Mouse (Mus musculus): ENCODE measurements around the gene Olfr651. TPM values are rescaled to one million over a fixed set of nuclear protein-coding genes. Genes with fewer than 3 reads are reported as not detected.

Olfr651 gene
- polyA plus RNA-seq, 1 experiment: not detected

DNA sequence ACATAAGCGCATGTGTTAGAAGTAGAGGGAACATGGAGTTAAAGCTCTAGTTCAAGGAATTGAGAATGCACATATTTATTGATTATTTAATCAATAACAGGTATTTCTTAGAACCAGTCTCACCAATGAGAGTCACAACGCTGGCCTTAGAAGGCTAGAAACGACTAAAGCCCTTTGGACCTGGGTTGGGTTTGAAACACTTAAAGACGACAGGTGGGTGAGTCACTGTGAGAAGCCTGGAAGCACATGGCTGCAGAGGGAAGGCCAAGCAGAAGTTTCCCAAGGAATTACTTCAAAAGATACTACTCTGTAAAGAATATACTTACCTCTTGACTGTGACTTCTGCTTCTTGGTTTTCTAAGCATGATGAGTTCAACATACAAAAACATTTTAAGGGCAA is 30.9 kb downstream of the Olfr651 start:
- peaks cover 5% of the 10 kb centered on the region; the same call in 1 of the 2 replicates for H3K4me1 ChIP-seq (ENCODE audit: control insufficient read depth, insufficient read depth, insufficient read length, low read length)
- no peak overlapping the region for H3K4me3 ChIP-seq (ENCODE audit: low read depth, low read length)
- no peaks in the 10 kb centered on the region for H3K36me3 ChIP-seq (ENCODE audit: control insufficient read depth, insufficient read depth, low read length)
- H3K27ac ChIP-seq (ENCODE audit: insufficient read depth, low read depth, low read length): peak overlapping the region; percentile 95
- H3K27me3 ChIP-seq (ENCODE audit: control insufficient read depth, insufficient read depth, low read length): no peaks in the 10 kb centered on the region
- no peak for TF ChIP-seq POLR2A (IDR thresholded peaks at IDR 0.05; ENCODE audit: low read depth, low read length)
- TF ChIP-seq CTCF (IDR thresholded peaks at IDR 0.05; ENCODE audit: extremely low read depth, insufficient read length, insufficient replicate concordance, low read depth, low read length): no peak
- 42% methylated on average over 4 of the region's 4 CpGs for WGBS

GRCm38 (mm10) chr7:104581429-104581828 is 31.5 kb downstream of the Olfr651 start:
- H3K4me1 ChIP-seq (ENCODE audit: control insufficient read depth, insufficient read depth, insufficient read length, low read length): peaks cover 5% of the 10 kb centered on the region; the same call in 1 of the 2 replicates
- peak overlapping the region; percentile 95 for H3K27ac ChIP-seq (ENCODE audit: insufficient read depth, low read depth, low read length)
- WGBS: 35% methylated on average over 4 of the region's 4 CpGs
- H3K4me3 ChIP-seq (ENCODE audit: low read depth, low read length): no peak overlapping the region
- H3K27me3 ChIP-seq (ENCODE audit: control insufficient read depth, insufficient read depth, low read length): no peaks in the 10 kb centered on the region
- no peaks in the 10 kb centered on the region for H3K36me3 ChIP-seq (ENCODE audit: control insufficient read depth, insufficient read depth, low read length)
- TF ChIP-seq CTCF (IDR thresholded peaks at IDR 0.05; ENCODE audit: extremely low read depth, insufficient read length, insufficient replicate concordance, low read depth, low read length): no peak
- TF ChIP-seq POLR2A (IDR thresholded peaks at IDR 0.05; ENCODE audit: low read depth, low read length): no peak

DNA sequence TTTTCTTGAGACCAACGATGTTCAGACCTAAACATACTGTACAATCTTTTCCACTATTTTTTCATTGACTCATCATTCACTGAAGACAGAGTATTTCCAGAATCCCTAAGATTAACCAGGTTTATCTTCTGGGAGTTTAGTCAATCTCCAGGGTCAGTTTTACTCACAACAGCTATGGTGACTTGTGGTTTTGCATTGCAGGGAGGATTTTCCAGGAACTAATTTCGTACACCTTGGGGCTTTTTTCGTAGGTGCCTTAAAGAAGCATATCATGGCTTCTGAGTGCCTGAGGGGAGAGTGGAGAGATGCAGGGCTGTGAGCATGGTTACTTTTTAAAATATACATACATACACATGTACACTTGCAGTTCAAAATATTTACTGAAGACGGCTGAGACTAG is 36.8 kb downstream of the Olfr651 start, which contains the start of gene Olfr654:
TSS of gene Olfr654 (plus strand) at position 301 of the 400 bp plus-strand sequence.
- Histone ChIP-seq H3K4me1 (ENCODE audit: control insufficient read depth, insufficient read depth, insufficient read length, low read length) (no peaks in the 10 kb centered on the region), H3K4me3 (ENCODE audit: low read depth, low read length) (no peak within 1 kb of the TSS), H3K36me3 (ENCODE audit: control insufficient read depth, insufficient read depth, low read length) (no peaks in the 10 kb centered on the region), H3K27ac (ENCODE audit: insufficient read depth, low read depth, low read length) (no peak within 1 kb of the TSS), H3K27me3 (ENCODE audit: control insufficient read depth, insufficient read depth, low read length) (no peaks in the 10 kb centered on the region)
- 80% methylated on average over 4 of the region's 4 CpGs for WGBS
- TF ChIP-seq POLR2A (IDR thresholded peaks at IDR 0.05; ENCODE audit: low read depth, low read length) (no peak), CTCF (IDR thresholded peaks at IDR 0.05; ENCODE audit: extremely low read depth, insufficient read length, insufficient replicate concordance, low read depth, low read length) (no peak)

DNA sequence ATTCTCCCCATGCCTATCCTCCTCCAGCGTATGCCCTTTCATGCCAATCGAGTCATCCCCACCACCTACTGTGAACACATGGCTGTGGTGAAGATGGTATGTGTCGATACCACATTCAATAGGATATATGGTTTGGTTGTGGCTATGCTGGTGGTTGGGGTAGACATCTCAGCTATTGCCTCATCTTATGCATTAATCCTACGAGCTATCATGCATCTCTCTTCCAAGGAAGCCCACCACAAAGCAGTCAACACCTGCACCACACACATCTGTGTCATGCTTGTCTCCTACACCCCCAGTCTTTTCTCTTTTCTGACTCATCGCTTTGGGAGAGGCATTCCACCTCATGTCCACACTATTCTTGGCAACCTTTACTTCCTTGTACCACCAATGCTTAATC is 38.3 kb downstream of the Olfr651 start:
- TF ChIP-seq CTCF (IDR thresholded peaks at IDR 0.05; ENCODE audit: extremely low read depth, insufficient read length, insufficient replicate concordance, low read depth, low read length) (no peak), POLR2A (IDR thresholded peaks at IDR 0.05; ENCODE audit: low read depth, low read length) (no peak)

GRCm38 (mm10) chr7:104601679-104602078 is 51.7 kb downstream of the Olfr651 start, which contains the start of gene Olfr655:
Gene Olfr655, minus strand, starts transcription at chr7:104601779.
- Histone ChIP-seq H3K27me3 (ENCODE audit: control insufficient read depth, insufficient read depth, low read length) (no peaks in the 10 kb centered on the region), H3K4me1 (ENCODE audit: control insufficient read depth, insufficient read depth, insufficient read length, low read length) (peaks cover 4% of the 10 kb centered on the region; the same call in 1 of the 2 replicates), H3K4me3 (ENCODE audit: low read depth, low read length) (no peak within 1 kb of the TSS), H3K36me3 (ENCODE audit: control insufficient read depth, insufficient read depth, low read length) (no peaks in the 10 kb centered on the region), H3K27ac (ENCODE audit: insufficient read depth, low read depth, low read length) (no peak within 1 kb of the TSS)
- TF ChIP-seq CTCF (IDR thresholded peaks at IDR 0.05; ENCODE audit: extremely low read depth, insufficient read length, insufficient replicate concordance, low read depth, low read length) (no peak), POLR2A (IDR thresholded peaks at IDR 0.05; ENCODE audit: low read depth, low read length) (no peak)
- 87% methylated on average over 2 of the region's 2 CpGs for WGBS

More for the DNA sequence above, 38.3 kb downstream of the Olfr651 start:
- WGBS: 84% methylated on average over 5 of the region's 5 CpGs
- H3K27me3 ChIP-seq (ENCODE audit: control insufficient read depth, insufficient read depth, low read length): no peaks in the 10 kb centered on the region
- no peaks in the 10 kb centered on the region for H3K4me1 ChIP-seq (ENCODE audit: control insufficient read depth, insufficient read depth, insufficient read length, low read length)
- no peak overlapping the region for H3K4me3 ChIP-seq (ENCODE audit: low read depth, low read length)
- H3K27ac ChIP-seq (ENCODE audit: insufficient read depth, low read depth, low read length): no peak overlapping the region
- no peaks in the 10 kb centered on the region for H3K36me3 ChIP-seq (ENCODE audit: control insufficient read depth, insufficient read depth, low read length)

- Histone ChIP-seq H3K36me3 (ENCODE audit: control insufficient read depth, insufficient read depth, low read length) (no peaks in the 10 kb centered on the region), H3K4me1 (ENCODE audit: control insufficient read depth, insufficient read depth, insufficient read length, low read length) (peaks cover 2% of the 10 kb centered on the region; the same call in 1 of the 2 replicates), H3K4me3 (ENCODE audit: low read depth, low read length) (no peak overlapping the region), H3K27me3 (ENCODE audit: control insufficient read depth, insufficient read depth, low read length) (no peaks in the 10 kb centered on the region), H3K27ac (ENCODE audit: insufficient read depth, low read depth, low read length) (no peak overlapping the region)
- TF ChIP-seq CTCF (IDR thresholded peaks at IDR 0.05; ENCODE audit: extremely low read depth, insufficient read length, insufficient replicate concordance, low read depth, low read length) (peak; percentile 74; the same call in 1 of the 2 replicates), POLR2A (IDR thresholded peaks at IDR 0.05; ENCODE audit: low read depth, low read length) (no peak)
- WGBS: 8% methylated on average over 3 of the region's 3 CpGs
Measured at GRCm38 (mm10) chr7:104603173-104603572, 53.2 kb downstream of the Olfr651 start.

Other genes starting within 250 kb of the Olfr651 start
- gene Trim12a, start 234.7 kb upstream of the Olfr651 start, polyA plus RNA-seq (2012; rRNA removed): 2.8 and 5.9 TPM in 2 replicates
- 0.10 TPM in 1 of 2 replicates, not detected in the other for gene Trim34b, start 220.7 kb upstream of the Olfr651 start, polyA plus RNA-seq (2012; rRNA removed)
- 0.77 and 2.2 TPM in 2 replicates for gene Trim12c, start 196.8 kb upstream of the Olfr651 start, polyA plus RNA-seq (2012; rRNA removed)
- gene Trim30b, start 180.2 kb upstream of the Olfr651 start, polyA plus RNA-seq (2012; rRNA removed): 0.09 TPM in 1 of 2 replicates, not detected in the other
- not detected in 2 replicates for gene Trim30c, start 149.3 kb upstream of the Olfr651 start, polyA plus RNA-seq (2012; rRNA removed)
- 0.62 and 1.9 TPM in 2 replicates for gene Trim30a, start 84.9 kb upstream of the Olfr651 start, polyA plus RNA-seq (2012; rRNA removed)
- 4.1 and 14.4 TPM in 2 replicates for gene Trim30d, start 42.3 kb upstream of the Olfr651 start, polyA plus RNA-seq (2012; rRNA removed)
- not detected in 2 replicates for gene Olfr652, start 10.8 kb downstream of the Olfr651 start, polyA plus RNA-seq (2012; rRNA removed)
- not detected in 2 replicates for gene Olfr653, start 27.2 kb downstream of the Olfr651 start, polyA plus RNA-seq (2012; rRNA removed)
- gene Olfr654, start 36.9 kb downstream of the Olfr651 start, polyA plus RNA-seq (2012; rRNA removed): not detected in 2 replicates
- not detected in 2 replicates for gene Olfr655, start 51.6 kb downstream of the Olfr651 start, polyA plus RNA-seq (2012; rRNA removed)
- not detected in 2 replicates for gene Olfr656, start 63.8 kb downstream of the Olfr651 start, polyA plus RNA-seq (2012; rRNA removed)
- not detected in 2 replicates for gene Olfr657, start 74.7 kb downstream of the Olfr651 start, polyA plus RNA-seq (2012; rRNA removed)
- gene Olfr658, start 97.2 kb downstream of the Olfr651 start, polyA plus RNA-seq (2012; rRNA removed): 0.06 TPM in 1 of 2 replicates, not detected in the other
- not detected in 2 replicates for gene Olfr659, start 116.6 kb downstream of the Olfr651 start, polyA plus RNA-seq (2012; rRNA removed)
- gene Olfr661, start 136.4 kb downstream of the Olfr651 start, polyA plus RNA-seq (2012; rRNA removed): not detected in 2 replicates
- gene Usp17le, start 227.3 kb downstream of the Olfr651 start, polyA plus RNA-seq (2012; rRNA removed): not detected in 2 replicates